Mouse (Mus musculus) hindbrain, embryonic 12.5 days (tissue): ENCODE measurements around the gene Klhdc8b. TPM values are rescaled to one million over a fixed set of nuclear protein-coding genes. Genes with fewer than 3 reads are reported as not detected.

Experiments
- ATAC-seq: fragments of 200-750 bp; cut with Nextera tagmentation; 2 replicates; pipeline ENCODE4 v1.8.0; 2017; ENCODE audit warnings: moderate TSS enrichment; ENCODE audit not compliant: low FRiP score
- H3K27ac ChIP-seq: fragments of 300-500 bp; sonication (generic); 2 replicates; pipeline ENCODE4 v1.5.1; 2016; ENCODE audit warnings: mild to moderate bottlenecking
- H3K27me3 ChIP-seq: fragments of 300-500 bp; sonication (generic); 2 replicates; pipeline ENCODE4 v1.6.1; 2016; ENCODE audit warnings: mild to moderate bottlenecking
- H3K36me3 ChIP-seq: fragments of 300-500 bp; sonication (generic); 2 replicates; pipeline ENCODE4 v1.6.1; 2016; ENCODE audit warnings: mild to moderate bottlenecking
- H3K4me1 ChIP-seq: fragments of 300-500 bp; sonication (generic); 2 replicates; pipeline ENCODE4 v1.6.1; 2016
- H3K4me2 ChIP-seq: fragments of 300-500 bp; sonication (generic); replicated peaks from 2 replicates; pipeline ENCODE4 v1.6.1; 2016; ENCODE audit warnings: mild to moderate bottlenecking
- H3K4me3 ChIP-seq: fragments of 300-500 bp; sonication (generic); 2 replicates; pipeline ENCODE4 v1.5.1; 2016; ENCODE audit warnings: mild to moderate bottlenecking
- H3K9ac ChIP-seq: fragments of 300-500 bp; sonication (generic); 2 replicates; pipeline ENCODE4 v1.6.1; 2016; ENCODE audit warnings: mild to moderate bottlenecking, moderate library complexity
- H3K9me3 ChIP-seq: fragments of 300-500 bp; sonication (generic); replicated peaks from 2 replicates; pipeline ENCODE4 v1.6.1; 2016; ENCODE audit warnings: mild to moderate bottlenecking
- WGBS: fragments of 180-500 bp; shearing (Covaris S2); methylation state at CpG from one replicate; pipeline ENCODE4 v1.1.7; 2016; 5-methylcytosine and 5-hydroxymethylcytosine counted together
- polyA plus RNA-seq: library from polyadenylated mRNA; unstranded; fragments of >200 nt; fragmentation: Nextera tagmentation; extraction: Ambion mirVana; gene quantifications from 2 replicates; pipeline ENCODE4 v1.2.1, GENCODE M21; 2016

The Klhdc8b gene
- polyA plus RNA-seq, 1 experiment from 2014 or later, result 57.7 TPM

DNA sequence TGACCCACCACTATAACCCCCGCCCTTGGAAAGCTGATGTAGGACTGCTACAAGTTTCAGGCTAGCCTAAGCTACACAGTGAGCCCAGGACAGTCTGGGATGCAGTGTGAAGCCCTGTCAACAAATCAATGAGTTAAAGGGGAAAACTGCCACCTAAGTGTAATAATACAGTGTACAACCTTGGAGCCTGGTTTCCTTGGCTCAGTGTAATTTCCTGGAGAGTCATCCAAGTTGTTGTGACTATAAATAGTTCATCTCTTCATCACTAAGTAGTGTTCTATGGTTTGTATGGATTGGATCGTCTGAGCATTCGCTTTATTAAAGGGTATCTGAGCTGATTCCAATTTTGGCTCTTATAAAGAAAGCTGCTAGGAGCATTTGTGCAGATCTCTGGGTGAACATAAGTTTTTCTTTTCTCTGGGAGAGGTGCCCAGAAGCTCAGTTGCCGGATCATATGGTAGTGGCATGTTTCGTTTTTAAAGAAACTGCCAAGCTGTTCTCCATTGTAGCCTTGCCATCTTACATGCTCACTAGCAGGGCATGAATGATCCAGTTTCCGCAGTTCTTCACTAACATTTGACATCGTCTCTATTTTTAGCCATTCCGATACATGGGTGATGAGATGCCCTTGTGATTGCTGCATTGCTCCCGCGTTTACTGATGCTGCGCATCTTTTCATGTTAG, 20.0 kb downstream of the Klhdc8b start:
- no peaks in the 10 kb centered on the region for H3K36me3 ChIP-seq
- no peak overlapping the region for H3K4me2 ChIP-seq
- no peak overlapping the region for H3K27ac ChIP-seq
- no peak overlapping the region for H3K4me3 ChIP-seq
- H3K9me3 ChIP-seq, result no peaks in the 10 kb centered on the region
- no peak overlapping the region for H3K9ac ChIP-seq
- 0 out of 2 replicates have a peak, but pooled peaks cover 3% of the 10 kb centered on the region for H3K4me1 ChIP-seq
- 91% methylated on average over 11 of the region's 11 CpGs for WGBS
- no peak for ATAC-seq
- H3K27me3 ChIP-seq, result no peaks in the 10 kb centered on the region

- H3K27me3 ChIP-seq, result no peaks in the 10 kb centered on the region
- no peaks in the 10 kb centered on the region for H3K36me3 ChIP-seq
- no peak overlapping the region for H3K9ac ChIP-seq
- H3K4me3 ChIP-seq, result no peak overlapping the region
- H3K4me2 ChIP-seq, result no peak overlapping the region
- H3K9me3 ChIP-seq, result no peaks in the 10 kb centered on the region
- H3K27ac ChIP-seq, result no peak overlapping the region
- no peak for ATAC-seq
- H3K4me1 ChIP-seq, result 0 out of 2 replicates have a peak, but pooled peaks cover 4% of the 10 kb centered on the region
- WGBS, result 78% methylated on average over 5 of the region's 5 CpGs
Observed at GRCm38 (mm10) chr9:108440485-108440884, 20.9 kb downstream of the Klhdc8b start.

GRCm38 (mm10) chr9:108439176-108439575, 22.2 kb downstream of the Klhdc8b start:
- Histone ChIP-seq H3K27me3 (no peaks in the 10 kb centered on the region), H3K9ac (no peak overlapping the region), H3K9me3 (no peaks in the 10 kb centered on the region), H3K27ac (no peak overlapping the region), H3K4me1 (0 out of 2 replicates have a peak, but pooled peaks cover 4% of the 10 kb centered on the region), H3K36me3 (no peaks in the 10 kb centered on the region), H3K4me3 (no peak overlapping the region), H3K4me2 (no peak overlapping the region)
- ATAC-seq, result no peak
- 83% methylated on average over 6 of the region's 6 CpGs for WGBS

GRCm38 (mm10) chr9:108436182-108436581, 25.2 kb downstream of the Klhdc8b start, which contains the start of gene BC048562:
BC048562 (plus strand) TSS chr9:108436482.
- Histone ChIP-seq H3K27ac (no peak within 1 kb of the TSS), H3K4me1 (peaks cover 8% of the 10 kb centered on the region; the same call in 1 of the 2 replicates), H3K9ac (no peak within 1 kb of the TSS), H3K4me2 (no peak within 1 kb of the TSS), H3K27me3 (no peaks in the 10 kb centered on the region), H3K4me3 (no peak within 1 kb of the TSS), H3K9me3 (no peaks in the 10 kb centered on the region), H3K36me3 (no peaks in the 10 kb centered on the region)
- no peak for ATAC-seq
- WGBS, result 39% methylated on average over 3 of the region's 3 CpGs

DNA sequence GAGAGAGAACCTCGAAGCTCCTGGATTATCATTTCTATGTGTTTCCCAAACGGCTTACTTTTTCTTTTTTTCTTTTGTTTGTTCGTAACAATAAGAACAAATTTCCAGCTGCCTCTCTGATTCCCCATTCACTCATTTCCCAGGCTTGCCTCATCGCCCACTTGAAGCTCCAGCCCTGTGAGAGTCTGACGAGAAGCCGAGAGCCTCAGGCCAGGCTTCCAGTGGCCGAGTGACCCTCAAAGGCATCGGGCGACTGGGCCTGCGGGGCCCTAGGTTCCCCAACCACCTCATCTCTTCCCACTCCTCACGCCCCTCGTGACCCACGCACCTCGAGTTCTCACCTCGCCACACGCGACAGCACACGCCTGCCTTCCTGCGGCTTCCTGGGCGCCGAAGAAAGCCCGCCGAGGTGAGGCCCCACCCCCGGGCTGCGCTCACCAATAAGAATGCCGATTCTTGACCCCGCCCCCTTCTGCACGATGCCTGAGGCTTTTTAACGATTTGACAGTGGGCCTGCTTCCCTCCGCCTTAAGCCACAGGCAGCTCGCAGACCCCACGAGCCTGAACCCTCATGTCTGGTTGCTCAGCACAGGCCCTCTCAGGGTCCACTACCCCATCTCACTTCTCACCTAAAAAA, 29.8 kb downstream of the Klhdc8b start:
- H3K9ac ChIP-seq, result no peak overlapping the region
- no peak overlapping the region for H3K27ac ChIP-seq
- ATAC-seq, result 0 out of 2 replicates have a peak, but pooled peaks have one; percentile 19

GRCm38 (mm10) chr9:108428384-108428783, 33.0 kb downstream of the Klhdc8b start, which contains the start of gene Ccdc36:
Ccdc36 (minus strand) TSS chr9:108428484.
- no peak for ATAC-seq
- no peaks in the 10 kb centered on the region for H3K27me3 ChIP-seq
- H3K4me2 ChIP-seq, result no peak within 1 kb of the TSS
- H3K4me1 ChIP-seq, result peaks cover 4% of the 10 kb centered on the region; the same call in 1 of the 2 replicates
- no peak within 1 kb of the TSS for H3K4me3 ChIP-seq
- no peak within 1 kb of the TSS for H3K27ac ChIP-seq
- no peak within 1 kb of the TSS for H3K9ac ChIP-seq
- no peaks in the 10 kb centered on the region for H3K36me3 ChIP-seq
- H3K9me3 ChIP-seq, result no peaks in the 10 kb centered on the region

More for the DNA sequence above, 29.8 kb downstream of the Klhdc8b start:
- H3K36me3 ChIP-seq, result no peaks in the 10 kb centered on the region
- no peaks in the 10 kb centered on the region for H3K27me3 ChIP-seq
- 0 out of 2 replicates have a peak overlapping the region, but pooled peaks have one; percentile 0 for H3K4me3 ChIP-seq
- 53% methylated on average over 32 of the region's 32 CpGs for WGBS
- H3K4me1 ChIP-seq, result peaks cover 6% of the 10 kb centered on the region; the same call in 1 of the 2 replicates
- H3K4me2 ChIP-seq, result peak overlapping the region; percentile 44
- H3K9me3 ChIP-seq, result no peaks in the 10 kb centered on the region

GRCm38 (mm10) chr9:108412221-108412620, 49.2 kb downstream of the Klhdc8b start:
- no peaks in the 10 kb centered on the region for H3K36me3 ChIP-seq
- WGBS, result 93% methylated on average over 1 of the region's 1 CpGs
- no peaks in the 10 kb centered on the region for H3K9me3 ChIP-seq
- no peak overlapping the region for H3K4me2 ChIP-seq
- H3K27me3 ChIP-seq, result no peaks in the 10 kb centered on the region
- H3K4me1 ChIP-seq, result no peaks in the 10 kb centered on the region
- H3K27ac ChIP-seq, result no peak overlapping the region
- no peak overlapping the region for H3K9ac ChIP-seq
- ATAC-seq, result no peak
- no peak overlapping the region for H3K4me3 ChIP-seq

DNA sequence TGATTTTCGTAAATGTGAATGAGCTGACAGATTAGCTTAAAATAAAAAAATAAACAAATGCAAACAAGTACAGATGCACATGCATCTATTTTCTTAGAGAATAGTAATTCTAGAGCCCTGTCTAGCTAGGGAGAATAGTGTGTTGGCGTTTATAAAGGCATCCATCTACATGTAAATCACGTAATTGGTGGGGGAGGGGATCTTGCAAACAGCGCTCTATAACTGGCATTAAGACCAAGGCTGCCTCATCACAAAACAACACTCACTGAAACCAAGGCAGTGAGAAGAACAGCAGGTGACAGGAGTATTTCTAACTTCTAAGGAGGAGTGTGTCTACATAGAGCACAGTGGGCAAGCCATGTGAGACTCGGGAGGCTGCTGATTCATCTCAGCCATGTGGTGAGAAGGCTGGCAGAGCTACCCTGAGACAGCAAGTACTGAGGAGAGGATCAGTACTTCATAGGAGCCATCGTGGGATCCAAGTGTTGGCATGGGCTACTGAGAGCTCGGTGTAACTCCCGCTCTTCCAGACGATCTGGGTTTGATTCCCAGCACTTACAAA, 49.9 kb downstream of the Klhdc8b start:
- Histone ChIP-seq H3K4me1 (no peaks in the 10 kb centered on the region), H3K4me3 (no peak overlapping the region), H3K4me2 (no peak overlapping the region), H3K27me3 (no peaks in the 10 kb centered on the region), H3K9ac (no peak overlapping the region), H3K36me3 (no peaks in the 10 kb centered on the region), H3K9me3 (no peaks in the 10 kb centered on the region), H3K27ac (no peak overlapping the region)
- ATAC-seq, result no peak
- 81% methylated on average over 9 of the region's 9 CpGs for WGBS

DNA sequence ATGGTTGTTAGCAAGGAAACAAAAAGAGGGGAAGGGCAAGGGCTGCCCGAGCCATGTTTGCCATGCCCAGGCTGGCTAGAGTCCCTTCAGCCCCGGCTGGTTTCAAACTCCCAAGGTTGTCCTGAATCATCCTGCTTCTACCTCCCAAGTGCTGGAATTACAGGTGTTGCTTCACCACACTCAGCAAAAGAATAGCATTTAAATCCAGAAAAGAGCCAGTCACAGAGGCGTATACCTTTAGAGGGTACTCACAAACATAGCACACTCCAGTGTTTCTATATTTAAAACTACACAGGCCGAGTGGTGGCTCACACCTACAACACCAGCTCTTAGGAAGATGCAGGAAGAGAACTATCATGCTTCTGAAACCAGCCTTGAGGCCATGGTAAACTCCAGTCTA, 51.8 kb downstream of the Klhdc8b start:
- ATAC-seq, result no peak
- Histone ChIP-seq H3K27me3 (no peaks in the 10 kb centered on the region), H3K4me2 (no peak overlapping the region), H3K27ac (no peak overlapping the region), H3K9ac (no peak overlapping the region), H3K9me3 (no peaks in the 10 kb centered on the region), H3K4me1 (no peaks in the 10 kb centered on the region), H3K4me3 (no peak overlapping the region), H3K36me3 (no peaks in the 10 kb centered on the region)
- 93% methylated on average over 4 of the region's 4 CpGs for WGBS

- Histone ChIP-seq H3K4me1 (peaks cover 4% of the 10 kb centered on the region; the same call in 1 of the 2 replicates), H3K9ac (no peak overlapping the region), H3K9me3 (no peaks in the 10 kb centered on the region), H3K36me3 (no peaks in the 10 kb centered on the region), H3K27me3 (no peaks in the 10 kb centered on the region), H3K4me2 (no peak overlapping the region), H3K27ac (no peak overlapping the region), H3K4me3 (no peak overlapping the region)
- ATAC-seq, result no peak
- 84% methylated on average over 8 of the region's 8 CpGs for WGBS
Observed at GRCm38 (mm10) chr9:108404451-108404850, 56.9 kb downstream of the Klhdc8b start.

- no peak for ATAC-seq
- Histone ChIP-seq H3K9me3 (no peaks in the 10 kb centered on the region), H3K4me2 (no peak overlapping the region), H3K27me3 (no peaks in the 10 kb centered on the region), H3K36me3 (no peaks in the 10 kb centered on the region), H3K27ac (no peak overlapping the region), H3K4me3 (no peak overlapping the region), H3K4me1 (peaks cover 4% of the 10 kb centered on the region; the same call in 1 of the 2 replicates), H3K9ac (no peak overlapping the region)
- WGBS, result 86% methylated on average over 4 of the region's 4 CpGs
Observed at GRCm38 (mm10) chr9:108403081-108403480, 58.3 kb downstream of the Klhdc8b start.

- 49% methylated on average over 7 of the region's 7 CpGs for WGBS
- H3K4me3 ChIP-seq, result no peak overlapping the region
- no peaks in the 10 kb centered on the region for H3K27me3 ChIP-seq
- H3K4me2 ChIP-seq, result no peak overlapping the region
- no peak overlapping the region for H3K9ac ChIP-seq
- no peaks in the 10 kb centered on the region for H3K36me3 ChIP-seq
- peaks cover 4% of the 10 kb centered on the region; the same call in 1 of the 2 replicates for H3K4me1 ChIP-seq
- no peak overlapping the region for H3K27ac ChIP-seq
- H3K9me3 ChIP-seq, result no peaks in the 10 kb centered on the region
- no peak for ATAC-seq
Observed at GRCm38 (mm10) chr9:108401186-108401960, 60.0 kb downstream of the Klhdc8b start.
